Mouse (Mus musculus): Measurements from ENCODE around the gene Zfp292. TPM values are rescaled to one million over a fixed set of nuclear protein-coding genes. Genes with fewer than 3 reads are reported as not detected.

The Zfp292 gene
- polyA plus RNA-seq (2012), result 1.1 and 1.6 TPM in 2 replicates

GRCm38 (mm10) chr4:34882818-34883217, at the start of gene Zfp292:
Zfp292 (minus strand) TSS chr4:34882960.

GRCm38 (mm10) chr4:34893479-34893878, 10.7 kb upstream of the Zfp292 start, which contains the start of gene Cga:
Cga (plus strand) TSS chr4:34893779.

GRCm38 (mm10) chr4:34777677-34778527, 104.9 kb downstream of the Zfp292 start, which contains the start of gene Smim8:
Smim8 (minus strand) TSS chr4:34778423.

GRCm38 (mm10) chr4:34756163-34756562, 126.6 kb downstream of the Zfp292 start, which contains the start of gene Gm136:
Gm136 (minus strand) TSS chr4:34756263.

Other genes starting within 250 kb of the Zfp292 start
- gene Slc35a1, start 195.5 kb downstream of the Zfp292 start, polyA plus RNA-seq (2012), result 1.2 and 1.5 TPM in 2 replicates
- not detected in 2 replicates for gene Cfap206, start 152.8 kb downstream of the Zfp292 start, polyA plus RNA-seq (2012)
- gene Gm136, start 126.7 kb downstream of the Zfp292 start, polyA plus RNA-seq (2012), result not detected in 2 replicates
- gene Smim8, start 104.5 kb downstream of the Zfp292 start, polyA plus RNA-seq (2012), result 7.5 and 8.0 TPM in 2 replicates
- gene Cga, start 10.8 kb upstream of the Zfp292 start, polyA plus RNA-seq (2012), result not detected in 2 replicates

Measured in megakaryocyte-erythroid progenitor cell, adult 5 weeks (primary cell).